Mouse (Mus musculus) ES-E14 (cell line): ENCODE measurements around the gene Tescl.

Source experiments
- CHD2 ChIP-seq: IDR thresholded peaks from 2 replicates; pipeline ENCODE4 v1.6.1; 2014; ENCODE audit warnings: mild to moderate bottlenecking, low read depth, low read length, inconsistent platforms
- HCFC1 ChIP-seq: IDR thresholded peaks from 2 replicates; pipeline ENCODE4 v1.6.1; 2012; ENCODE audit warnings: low read length, inconsistent platforms, borderline replicate concordance; ENCODE audit not compliant: insufficient read depth
- MAFK ChIP-seq: IDR thresholded peaks from 2 replicates; pipeline ENCODE4 v1.6.1; 2014; ENCODE audit warnings: mild to moderate bottlenecking, low read depth, low read length, inconsistent platforms; ENCODE audit not compliant: insufficient read depth
- ZNF384 ChIP-seq: IDR thresholded peaks from 2 replicates; pipeline ENCODE4 v1.6.1; 2012; ENCODE audit warnings: low read depth, low read length, inconsistent platforms

- no peak for TF ChIP-seq HCFC1
- TF ChIP-seq CHD2: no peak
- no peak for TF ChIP-seq MAFK
- TF ChIP-seq ZNF384: no peak
Observed at GRCm38 (mm10) chr7:24359269-24359668, 25.5 kb upstream of the Tescl start.
